Mouse (Mus musculus): ENCODE data around the gene Olig2.
"Not testable (repeated sequence)": the region's sequence is repeated elsewhere in the genome, so short reads cannot be mapped to it uniquely, and the experiment has no call there.

The Olig2 gene

DNA sequence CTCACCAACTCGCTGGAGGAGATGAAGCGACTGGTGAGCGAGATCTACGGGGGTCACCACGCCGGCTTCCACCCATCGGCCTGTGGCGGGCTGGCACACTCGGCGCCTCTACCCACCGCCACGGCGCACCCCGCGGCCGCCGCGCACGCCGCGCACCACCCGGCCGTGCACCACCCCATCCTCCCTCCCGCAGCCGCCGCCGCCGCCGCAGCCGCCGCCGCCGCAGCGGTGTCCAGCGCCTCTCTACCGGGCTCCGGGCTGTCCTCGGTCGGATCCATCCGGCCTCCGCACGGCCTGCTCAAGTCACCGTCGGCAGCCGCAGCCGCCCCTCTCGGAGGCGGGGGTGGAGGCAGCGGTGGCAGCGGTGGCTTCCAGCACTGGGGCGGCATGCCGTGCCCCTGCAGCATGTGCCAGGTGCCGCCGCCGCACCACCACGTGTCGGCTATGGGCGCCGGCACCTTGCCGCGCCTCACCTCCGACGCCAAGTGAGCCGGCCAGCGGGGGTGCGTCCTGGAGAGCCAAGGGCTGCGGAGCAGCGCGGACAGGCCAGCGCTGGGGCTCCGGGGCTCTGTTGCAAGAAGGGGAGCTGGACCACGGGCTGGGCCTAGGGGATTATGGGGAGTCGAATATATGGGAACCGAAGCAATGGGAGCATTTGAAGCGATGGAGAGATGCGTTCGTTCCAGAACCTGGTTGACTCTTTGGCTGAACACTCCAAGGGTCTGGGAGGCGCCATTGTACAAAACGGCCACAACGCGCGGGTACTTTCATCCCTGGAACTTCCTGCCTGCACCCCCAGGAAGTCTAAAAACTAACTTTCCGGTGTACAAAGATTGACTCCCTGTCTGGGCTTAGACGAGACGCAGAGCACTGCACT lies 1.9 kb downstream of the Olig2 start:
- DNase-seq, result no peak

DNA sequence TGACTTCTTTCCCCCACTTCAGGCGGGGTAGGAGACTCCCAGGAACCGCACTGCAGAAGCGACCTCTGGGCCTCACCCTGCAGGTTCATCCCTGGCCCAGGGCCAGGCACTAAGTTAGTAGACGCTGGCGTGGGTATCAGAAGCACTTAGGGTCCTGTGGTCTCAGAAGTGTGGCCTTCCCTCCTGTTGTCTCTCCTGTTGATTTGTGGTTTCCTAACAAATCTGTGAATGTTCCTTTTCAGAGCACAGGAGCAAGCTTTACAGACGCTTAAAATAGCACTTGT lies 2.4 kb downstream of the Olig2 start:
- peak in 1 of 2 experiments; percentile 28 for DNase-seq

DNA sequence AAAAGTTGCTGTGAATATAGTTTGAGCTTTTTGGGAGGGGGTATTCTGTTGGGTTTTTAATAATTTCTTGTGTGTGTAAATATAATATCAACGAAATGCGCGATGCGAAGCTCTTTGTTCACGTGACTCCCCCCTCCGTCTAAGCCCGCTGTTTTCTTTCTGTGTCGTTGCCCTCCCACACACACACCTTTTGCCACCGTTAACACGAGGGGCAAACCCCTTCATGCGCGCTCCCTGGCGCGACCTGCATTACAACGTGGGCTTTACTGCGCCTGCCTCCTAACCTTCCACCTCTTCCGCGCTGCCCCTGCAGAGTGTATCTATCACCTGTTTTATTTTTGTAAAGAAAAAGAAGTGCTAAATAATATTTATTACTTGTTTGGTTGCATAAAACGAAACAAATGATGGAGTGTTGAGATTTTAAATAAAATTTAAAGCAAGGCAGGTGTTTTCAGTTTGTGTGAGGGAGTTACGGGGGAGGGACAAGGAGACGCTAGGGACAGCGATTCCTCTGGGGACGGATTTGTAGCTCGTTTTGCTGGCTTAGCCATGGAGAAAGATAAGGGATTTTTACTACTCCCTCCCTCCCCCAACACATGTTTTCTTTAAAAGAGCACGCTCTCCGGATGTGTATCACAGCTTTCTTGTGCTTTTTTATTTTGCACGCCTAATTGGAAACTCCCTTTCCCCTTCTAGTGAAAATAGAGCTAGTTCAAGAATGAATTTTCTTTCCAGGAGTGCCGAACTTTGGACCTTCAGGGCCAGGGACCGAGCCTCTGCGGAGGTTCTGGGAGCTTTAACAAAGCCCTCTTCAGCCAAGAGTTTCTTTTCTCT lies 3.2 kb downstream of the Olig2 start:
- DNase-seq, result no peak

DNA sequence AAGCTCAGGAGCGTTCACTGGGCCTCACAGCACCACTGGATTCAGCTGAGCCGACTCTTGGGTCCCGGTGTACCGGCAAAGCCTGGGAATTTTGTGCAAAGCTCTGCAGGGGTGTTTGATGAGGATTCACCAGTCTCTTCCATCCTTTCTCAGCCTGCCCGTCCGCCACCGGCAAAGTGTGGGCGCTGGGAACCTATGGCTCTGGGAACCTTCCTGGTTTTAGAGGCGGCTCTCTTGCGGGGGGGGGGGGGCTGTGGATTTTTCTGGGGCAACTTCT lies 3.8 kb downstream of the Olig2 start:
- DNase-seq, result no peak

DNA sequence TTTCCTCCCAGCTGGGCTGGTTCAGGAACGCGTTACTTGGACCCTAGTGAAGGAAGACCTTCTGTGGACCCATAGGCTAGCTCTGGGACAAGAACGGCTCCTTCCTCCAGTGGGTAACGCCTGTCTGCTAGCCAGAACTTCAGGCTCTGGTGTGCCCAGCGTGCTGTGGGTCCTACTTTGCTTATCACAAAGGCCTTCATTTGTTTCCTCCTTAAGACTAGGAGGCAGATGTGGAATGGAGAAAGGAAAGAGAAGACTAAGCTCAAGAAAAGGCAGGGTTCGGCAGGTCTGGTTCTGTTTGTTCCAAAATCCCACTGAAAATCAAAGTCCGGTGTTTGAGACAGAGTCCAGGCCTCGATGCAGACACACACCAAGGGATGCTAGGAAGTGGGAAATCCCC lies 4.4 kb downstream of the Olig2 start:
- no peak for DNase-seq

DNA sequence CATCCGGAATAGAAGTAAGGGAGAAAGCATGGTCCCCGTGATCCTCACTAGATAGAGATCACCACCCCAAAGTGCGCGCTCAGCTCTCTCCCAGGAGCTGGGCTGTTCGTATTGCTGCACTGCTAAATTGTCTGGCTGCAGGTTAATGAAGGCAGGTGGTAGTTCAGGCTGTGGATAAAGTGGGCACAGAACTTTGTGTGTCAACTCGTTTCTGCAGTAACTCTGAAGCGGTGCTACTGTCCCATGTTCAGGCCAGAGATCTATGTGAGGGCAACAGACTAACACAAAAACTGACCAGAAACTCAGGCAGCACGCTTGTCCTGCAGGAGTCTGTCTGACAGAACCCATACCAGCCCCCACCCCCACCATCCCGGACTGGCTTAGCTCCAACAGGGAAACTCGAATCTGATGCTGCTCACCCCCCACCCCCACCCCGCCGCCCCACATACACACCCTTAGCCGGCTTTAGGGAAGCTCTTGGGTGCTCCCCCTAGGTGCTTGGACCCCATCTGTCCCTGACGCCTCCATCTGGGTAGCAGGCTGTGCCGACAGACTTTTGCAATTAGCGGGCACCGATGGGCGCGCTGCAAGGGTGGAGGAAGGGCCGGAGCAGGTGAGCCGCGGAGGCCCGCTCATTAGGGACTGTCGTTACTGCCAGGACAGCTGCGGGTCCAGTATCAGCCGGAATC lies 6.7 kb downstream of the Olig2 start:
- peak in 1 of 2 experiments; percentile 29 for DNase-seq

DNA sequence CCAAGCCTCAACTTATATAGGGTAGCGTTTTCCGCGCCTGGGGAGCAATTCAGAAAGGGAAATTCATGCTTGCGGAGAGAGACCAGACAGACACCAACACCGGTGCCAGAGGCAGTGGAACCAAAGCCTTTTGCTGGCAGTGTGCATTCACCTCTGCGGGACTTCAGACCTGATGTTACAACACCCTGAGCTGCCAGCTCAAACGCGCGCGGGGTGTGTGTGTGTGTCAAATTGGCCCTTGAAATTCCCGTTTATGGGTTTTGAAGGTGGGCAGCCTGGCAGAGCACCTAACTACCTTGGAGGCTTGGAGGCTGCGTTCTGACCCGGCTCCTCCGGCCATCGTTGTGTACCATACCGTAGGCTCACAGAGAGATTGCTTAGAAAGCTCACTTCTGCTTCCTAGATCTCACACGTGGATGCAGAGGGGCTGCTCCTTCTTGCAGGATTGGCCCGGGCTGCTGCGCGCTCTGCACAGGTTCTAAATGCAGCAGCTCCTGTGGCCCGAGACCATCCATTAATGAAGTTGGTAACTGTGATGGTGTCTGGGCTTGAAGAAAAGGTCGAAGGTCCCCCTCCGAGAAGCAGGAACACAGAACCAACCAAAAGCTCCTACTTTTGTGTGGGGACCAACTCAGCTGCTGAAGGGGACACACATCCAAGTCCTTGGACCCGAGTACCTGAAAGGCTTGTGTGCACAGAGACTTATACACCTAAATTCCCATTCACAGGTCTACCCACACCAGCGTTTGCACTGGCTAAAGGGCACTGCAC lies 7.4 kb downstream of the Olig2 start:
- DNase-seq, result no peak

DNA sequence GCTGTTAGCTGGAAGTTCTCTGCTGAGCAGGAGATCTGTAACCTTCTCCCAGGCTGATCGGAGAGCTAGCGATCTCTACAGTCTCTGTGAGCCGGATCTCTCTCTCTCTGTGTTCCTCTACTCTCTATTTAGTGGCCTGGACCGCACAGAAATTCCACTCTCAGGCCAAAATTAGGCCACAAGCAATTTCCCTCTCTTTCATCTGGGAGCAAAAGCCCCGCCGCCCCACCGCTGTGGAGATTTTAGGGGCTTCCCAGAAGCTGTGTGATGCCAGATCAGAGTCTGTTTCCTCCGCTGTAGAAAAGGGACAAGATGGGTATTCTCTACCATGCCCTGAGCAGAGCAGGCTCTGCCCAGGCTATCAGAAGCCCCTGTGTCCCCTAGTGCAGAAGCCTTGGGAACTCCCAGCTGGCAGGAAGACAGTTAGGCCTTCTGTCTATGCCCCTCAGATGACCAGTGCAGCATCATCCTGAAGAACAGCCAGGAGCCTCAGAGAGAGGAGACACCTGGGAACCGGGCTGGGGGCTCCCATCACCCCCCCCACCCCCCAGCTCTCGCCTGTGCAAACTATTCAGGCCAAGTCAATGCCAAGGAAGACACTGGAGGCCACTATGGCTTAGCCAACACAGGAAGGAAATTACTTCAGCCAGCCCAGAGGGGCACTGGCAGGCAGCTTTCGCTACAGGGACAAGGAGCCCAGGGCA lies 8.1 kb downstream of the Olig2 start:
- no peak for DNase-seq

DNA sequence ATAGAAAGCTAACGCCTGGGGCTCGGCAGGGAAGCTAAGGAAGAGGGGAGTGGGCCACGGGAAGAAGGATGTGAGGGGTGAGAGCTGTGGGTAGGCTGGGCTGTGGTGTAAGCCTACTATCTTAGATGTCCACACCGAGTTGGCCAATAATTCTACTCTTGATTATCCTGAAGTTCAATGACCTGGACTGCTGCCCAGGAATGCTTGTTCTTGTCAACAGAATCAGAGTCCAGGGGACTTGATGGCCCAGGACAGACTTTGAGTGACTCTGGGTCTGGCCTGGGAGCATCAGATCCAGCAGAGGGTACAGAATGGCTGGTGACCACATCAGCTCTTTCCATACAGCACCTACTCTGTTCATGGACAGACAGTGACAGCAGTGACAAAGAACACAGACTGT lies 13.8 kb downstream of the Olig2 start:
- DNase-seq, result no peak

DNA sequence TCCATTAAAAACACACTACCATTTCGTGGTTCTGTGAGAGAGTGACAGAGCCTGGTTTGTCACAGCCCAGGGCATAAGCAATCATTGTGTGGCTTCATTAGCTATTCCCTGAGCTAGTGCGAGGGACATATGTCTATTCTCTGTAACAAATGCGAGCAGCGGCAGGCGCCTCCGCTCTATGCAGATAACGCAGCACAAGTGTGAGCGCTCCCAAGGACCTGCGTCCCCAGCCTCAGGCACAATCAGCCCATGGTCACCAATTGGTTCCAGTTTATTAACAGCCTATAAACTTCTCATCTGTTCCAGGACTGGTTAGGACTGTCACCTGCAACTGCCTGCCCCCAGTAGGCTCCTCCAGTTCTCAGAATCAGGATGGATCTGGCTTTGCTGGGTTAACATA lies 21.0 kb downstream of the Olig2 start:
- no peak for DNase-seq

DNA sequence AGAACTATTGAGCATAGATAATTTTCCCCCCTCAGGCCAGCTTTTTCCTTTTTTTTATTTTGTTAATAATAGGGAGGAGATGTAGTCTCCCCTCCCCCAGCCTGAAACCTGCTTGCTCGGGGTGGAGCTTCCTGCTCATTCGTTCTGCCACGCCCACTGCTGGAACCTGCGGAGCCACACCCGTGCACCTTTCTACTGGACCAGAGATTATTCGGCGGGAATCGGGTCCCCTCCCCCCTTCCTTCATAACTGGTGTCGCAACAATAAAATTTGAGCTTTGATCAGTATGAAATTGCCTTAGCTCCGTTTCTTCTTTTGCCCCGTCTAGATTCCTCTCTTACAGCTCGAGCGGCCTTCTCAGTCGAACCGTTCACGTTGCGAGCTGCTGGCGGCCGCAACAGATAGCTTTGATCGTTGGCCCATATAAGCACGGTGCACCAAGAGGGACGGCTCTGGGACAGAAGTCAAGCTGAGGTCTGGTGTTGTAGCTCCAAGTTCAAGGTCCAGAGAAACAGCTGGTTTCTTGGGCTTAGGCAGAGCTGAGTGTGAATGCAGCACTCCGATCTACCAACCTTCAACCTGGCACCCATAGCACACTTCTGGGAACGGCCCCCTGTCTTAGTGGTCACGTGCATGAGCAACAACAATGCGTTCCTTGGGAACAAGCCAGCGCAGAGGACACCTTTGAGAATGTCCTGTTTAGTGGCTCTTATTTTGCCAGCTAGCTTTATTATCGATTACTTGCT lies 30.3 kb downstream of the Olig2 start:
- DNase-seq, result not testable (repeated sequence)

DNA sequence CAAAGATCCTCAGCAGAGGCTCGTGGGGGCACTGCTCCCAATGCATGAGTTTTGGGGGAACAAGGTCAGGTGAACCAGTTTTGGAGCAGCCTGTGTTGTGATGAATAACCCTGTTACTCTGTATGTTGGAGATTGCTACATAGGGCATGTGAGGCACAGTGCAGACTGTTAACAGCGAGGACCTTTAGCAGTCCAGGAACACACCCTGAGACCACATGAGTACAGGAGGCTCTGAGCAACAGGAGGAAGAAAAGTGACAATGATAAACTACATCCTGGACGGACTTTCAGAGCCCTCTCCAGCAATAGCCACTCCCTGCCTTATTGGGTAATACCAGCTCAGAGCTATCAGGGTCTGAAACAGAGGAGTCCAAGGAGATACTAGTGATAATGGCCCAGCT lies 33.7 kb downstream of the Olig2 start:
- DNase-seq, result no peak

DNA sequence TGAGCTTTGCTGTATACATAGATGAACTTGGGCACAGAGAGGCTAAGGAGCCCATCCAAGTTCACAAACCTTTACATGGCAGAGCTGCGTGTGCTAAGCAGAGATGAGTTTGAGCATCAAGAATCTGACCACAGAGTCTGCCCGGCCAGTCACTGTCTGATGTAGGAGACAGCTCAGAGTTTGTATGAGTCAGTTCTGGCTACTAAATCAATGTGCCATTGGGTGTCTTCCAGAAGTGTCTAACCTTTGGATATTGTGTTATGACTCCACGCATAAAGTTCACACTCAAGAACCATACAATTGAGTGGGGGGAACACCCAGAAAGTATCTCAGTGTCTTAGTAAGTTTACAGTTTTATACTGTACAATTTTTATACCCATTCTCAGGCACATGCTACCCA lies 35.6 kb downstream of the Olig2 start:
- DNase-seq, result no peak

DNA sequence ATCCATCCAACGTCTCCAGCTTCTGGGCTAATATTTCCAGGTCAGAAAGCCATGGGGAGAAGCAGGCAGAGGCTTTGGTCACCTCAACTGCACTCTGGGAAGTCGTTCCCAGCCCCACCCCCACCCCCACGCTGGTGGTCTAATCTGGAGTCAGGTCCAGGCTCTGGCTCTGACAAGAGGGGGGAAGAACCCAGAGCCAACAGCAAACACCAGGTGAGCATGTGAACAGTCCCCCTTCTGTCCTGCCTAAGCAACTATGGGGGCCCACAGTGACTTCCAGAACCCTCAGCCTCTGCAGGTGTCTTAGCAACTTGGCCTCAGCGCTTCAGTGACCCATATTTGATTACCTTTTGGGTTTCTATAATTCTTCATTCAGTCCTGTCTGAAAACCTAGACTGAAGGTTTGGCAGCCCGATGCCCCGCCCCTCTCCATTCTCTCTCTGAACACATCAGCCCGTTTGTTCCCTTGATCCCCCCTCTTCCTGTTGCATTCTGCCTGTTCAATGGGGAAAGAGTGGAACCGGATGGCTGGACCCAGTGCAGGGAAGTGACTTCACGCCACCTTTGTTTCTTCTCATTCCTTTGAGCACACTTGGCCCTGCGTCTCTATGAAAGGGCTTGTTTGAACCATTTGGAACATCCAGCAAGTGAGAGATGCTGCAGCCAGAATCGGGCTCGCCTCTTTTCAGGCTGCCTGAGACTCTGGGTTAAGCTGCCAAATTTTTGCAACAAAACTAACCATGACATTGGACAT lies 37.4 kb downstream of the Olig2 start:
- DNase-seq, result no peak

DNA sequence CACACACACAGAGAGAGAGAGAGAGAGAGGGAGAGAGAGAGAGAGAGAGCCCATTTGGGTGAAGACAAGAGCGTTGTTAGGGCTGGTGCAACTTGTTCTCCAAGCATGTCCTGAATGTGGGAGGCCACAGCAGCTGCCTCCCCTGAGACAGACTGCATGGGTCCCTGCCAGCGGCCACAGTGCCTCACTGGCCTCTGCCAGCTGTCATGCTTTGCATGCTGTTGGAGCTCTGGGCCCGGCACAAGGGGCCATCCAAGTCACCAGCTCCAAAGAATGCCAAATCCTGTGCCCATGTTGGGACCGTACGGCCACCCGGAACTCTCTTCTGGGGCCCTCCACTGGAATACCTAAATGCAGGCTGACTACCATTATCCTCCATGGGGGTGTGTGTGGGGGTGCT lies 40.7 kb downstream of the Olig2 start:
- peak; percentile 35 to 59 for DNase-seq

DNA sequence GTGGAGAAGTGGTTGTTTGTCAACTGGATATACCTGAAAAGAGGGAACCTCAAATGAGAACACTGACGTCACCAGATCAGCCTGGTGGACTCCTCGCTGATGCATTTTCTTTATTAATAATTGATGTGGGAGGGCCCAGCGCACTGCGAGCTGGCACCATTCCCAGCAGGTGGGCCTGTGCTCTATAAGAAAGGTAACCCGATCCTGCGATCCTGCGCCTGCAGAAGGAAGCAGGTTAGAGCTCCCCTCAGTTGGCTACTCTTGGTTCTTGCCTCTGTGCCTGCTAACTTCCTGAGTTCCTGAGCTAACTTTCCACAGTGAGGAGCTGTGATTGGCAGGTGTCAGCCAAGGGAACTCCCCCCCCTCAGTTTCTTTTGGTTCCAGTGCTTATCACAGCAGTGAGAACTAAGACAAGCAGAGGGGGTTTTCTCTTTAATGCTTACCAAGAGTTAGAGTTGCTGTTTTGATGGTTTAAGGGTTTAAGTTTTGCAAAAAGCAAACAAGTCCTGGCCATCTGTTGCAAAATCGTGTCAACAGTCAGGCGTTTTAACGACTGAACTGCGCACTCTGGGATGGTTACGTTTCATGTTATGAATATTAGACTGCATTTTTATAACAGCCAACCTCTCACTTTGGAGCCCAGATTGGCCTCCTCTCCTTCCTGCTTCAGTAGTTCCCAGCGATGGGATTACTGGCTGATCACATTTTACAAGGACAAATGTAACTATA lies 43.6 kb downstream of the Olig2 start:
- DNase-seq, result no peak

DNA sequence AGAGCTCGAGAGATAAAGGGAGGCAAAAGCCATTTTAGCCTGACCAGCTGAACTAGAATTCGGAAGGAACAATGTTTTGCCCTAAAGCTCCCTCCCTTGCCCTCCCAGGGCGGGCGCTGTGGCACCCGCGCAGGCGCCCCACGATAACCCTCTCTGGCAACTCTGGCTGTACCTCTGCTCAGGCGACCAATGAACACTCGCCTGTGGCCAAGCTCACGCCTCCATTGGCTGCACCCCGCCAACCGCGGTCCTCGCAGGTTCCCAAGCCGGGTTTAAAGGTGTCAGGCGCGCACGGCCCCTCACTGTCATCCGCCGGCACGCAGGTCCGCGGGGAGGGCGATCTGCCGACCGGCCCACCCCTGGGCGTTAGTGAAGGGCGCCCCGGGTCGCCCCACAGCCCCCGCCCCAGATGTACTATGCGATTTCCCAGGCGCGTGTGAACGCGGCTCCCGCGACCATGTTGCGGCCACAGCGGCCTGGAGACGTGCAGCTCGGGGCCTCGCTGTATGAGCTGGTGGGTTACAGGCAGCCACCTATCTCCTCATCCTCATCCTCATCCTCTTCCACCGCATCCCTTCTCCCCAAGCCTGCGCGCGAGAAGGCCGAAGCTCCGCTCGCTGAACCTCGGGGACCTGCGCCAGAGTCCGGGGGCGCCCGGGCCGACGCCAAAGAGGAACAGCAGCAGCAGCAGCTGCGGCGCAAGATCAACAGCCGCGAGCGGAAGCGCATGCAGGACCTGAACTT lies 44.4 kb downstream of the Olig2 start, which contains the start of gene Olig1:
Gene Olig1 (plus strand): TSS at position 305 of the 744 bp plus-strand sequence.
- peak; percentile 78 to 80 for DNase-seq

DNA sequence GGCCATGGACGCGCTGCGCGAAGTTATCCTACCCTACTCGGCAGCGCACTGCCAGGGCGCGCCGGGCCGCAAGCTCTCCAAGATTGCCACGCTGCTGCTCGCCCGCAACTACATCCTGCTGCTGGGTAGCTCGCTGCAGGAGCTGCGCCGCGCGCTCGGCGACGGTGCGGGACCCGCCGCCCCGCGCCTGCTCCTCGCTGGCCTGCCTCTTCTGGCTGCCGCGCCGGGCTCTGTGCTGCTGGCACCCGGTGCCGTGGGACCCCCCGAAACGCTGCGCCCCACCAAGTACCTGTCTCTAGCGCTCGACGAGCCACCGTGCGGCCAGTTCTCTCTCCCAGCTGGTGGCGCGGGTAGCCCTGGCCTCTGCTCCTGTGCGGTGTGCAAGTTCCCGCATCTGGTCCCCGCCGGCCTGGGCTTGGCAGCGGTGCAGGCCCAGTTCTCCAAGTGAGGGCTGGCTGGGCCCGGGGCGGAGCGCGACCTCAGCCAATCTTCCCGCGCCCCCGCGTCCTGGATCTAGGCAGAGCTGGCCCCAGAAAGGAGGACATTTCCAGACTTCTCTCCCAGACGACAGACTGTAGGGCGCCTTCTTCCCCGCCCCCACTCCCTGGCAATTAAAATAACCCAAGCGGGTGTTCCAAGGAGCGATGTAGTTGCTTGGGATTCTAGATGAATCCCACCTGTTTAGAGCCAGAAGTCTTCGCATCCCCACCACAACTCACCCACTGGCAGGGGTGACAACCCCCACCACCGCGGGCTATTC lies 45.1 kb downstream of the Olig2 start:
- DNase-seq, result peak; percentile 19 to 24
